Mouse (Mus musculus): ENCODE measurements around the gene Pgs1. TPM values are rescaled to one million over a fixed set of nuclear protein-coding genes. Genes with fewer than 3 reads are reported as not detected.
A peak's percentile ranks its signal among the peaks of the same experiment; 100 is the strongest.

Gene Pgs1
- polyA plus RNA-seq, 1 experiment: 89.1 TPM

DNA sequence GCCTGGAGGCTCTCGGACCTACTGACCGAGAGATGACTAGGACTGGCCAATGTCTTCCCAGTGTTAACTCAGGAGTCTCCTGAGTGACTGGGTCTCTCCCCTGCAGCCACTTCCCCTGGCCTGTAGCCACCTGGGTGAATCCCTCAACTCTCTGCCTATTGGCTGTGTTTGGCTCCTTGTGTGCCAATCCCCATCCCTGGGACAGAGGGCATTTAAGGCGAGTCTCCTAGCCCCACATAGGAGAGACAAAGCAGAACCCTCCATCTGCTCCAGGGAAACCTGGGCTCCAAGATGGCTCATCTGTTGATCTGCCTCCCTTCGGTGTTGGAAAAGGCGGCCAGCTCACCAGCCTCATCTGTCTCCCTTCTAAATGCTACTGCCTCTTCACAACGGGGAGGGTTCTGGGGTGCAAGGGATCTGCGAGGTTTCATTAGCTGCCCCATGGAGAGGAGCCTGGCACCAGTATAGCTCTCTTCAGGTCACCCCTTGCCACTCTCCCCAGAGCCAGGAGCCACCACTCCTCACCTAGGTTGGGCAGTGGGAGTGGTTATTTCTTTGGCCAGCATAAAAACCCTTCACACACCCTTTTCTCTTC lies 19.5 kb upstream of the Pgs1 start:
- 91% methylated on average over 7 of the region's 7 CpGs for WGBS
- no peaks in the 10 kb centered on the region for H3K36me3 ChIP-seq (ENCODE audit: control insufficient read depth, insufficient read depth, low read length)
- H3K27me3 ChIP-seq (ENCODE audit: control insufficient read depth, insufficient read depth, low read length): no peaks in the 10 kb centered on the region
- TF ChIP-seq POLR2A (IDR thresholded peaks at IDR 0.05; ENCODE audit: control insufficient read depth, extremely low read depth, insufficient read depth, low read length, poor library complexity) (0 out of 2 replicates have a peak, but pooled peaks have one; percentile 25), CTCF (IDR thresholded peaks at IDR 0.05; ENCODE audit: borderline replicate concordance, control insufficient read depth, extremely low read depth, insufficient read depth, low read length, poor library complexity) (no peak)
- no peak overlapping the region for H3K4me3 ChIP-seq (ENCODE audit: control insufficient read depth, insufficient read depth, low read length)
- DNase-seq: no peak
- no peak overlapping the region for H3K27ac ChIP-seq (ENCODE audit: control insufficient read depth, insufficient read depth, low read length)
- peaks cover 75% of the 10 kb centered on the region for H3K4me1 ChIP-seq (replicated peaks; ENCODE audit: control insufficient read depth, insufficient read depth, low read length)

DNA sequence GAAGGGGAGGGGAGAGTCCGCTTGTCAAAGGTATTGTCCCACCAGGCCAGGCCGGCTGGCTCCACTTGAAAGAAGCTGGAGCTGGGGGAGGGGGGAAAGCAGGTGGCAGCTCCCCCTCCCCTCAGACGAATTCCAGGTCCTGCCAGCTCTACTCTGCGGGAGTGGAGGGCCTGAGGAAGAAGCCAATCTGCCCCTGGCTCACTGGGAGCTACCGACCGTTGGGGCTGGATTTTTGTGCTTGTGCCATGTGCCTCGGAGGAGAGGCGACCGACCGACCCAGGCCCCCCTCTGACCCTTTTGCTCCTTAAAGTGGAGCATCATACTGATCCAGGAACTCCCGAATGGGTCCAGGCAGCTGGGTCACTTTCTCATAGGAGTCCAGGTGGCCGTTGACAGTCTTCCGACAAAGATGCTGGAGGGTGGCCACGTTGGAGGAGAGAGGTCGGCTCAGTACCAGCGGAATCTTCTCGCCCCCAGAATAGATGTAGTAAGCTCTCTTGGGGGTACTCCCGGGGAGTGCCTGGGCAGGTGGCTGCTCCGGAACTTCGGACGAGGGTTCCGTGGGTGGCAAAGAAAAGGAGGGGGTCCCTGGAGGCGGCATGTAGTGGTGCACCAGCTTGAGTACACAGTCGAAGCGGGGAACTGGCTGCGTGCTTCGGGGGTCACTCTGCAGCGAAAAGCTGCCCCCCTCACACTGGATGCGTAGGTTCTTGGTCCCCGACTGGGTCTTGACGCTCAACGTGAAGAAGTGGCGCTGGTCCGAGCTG lies 18.7 kb upstream of the Pgs1 start:
- Histone ChIP-seq H3K27ac (ENCODE audit: control insufficient read depth, insufficient read depth, low read length) (no peak overlapping the region), H3K4me3 (ENCODE audit: control insufficient read depth, insufficient read depth, low read length) (peak overlapping the region; percentile 56), H3K27me3 (ENCODE audit: control insufficient read depth, insufficient read depth, low read length) (no peaks in the 10 kb centered on the region), H3K4me1 (replicated peaks; ENCODE audit: control insufficient read depth, insufficient read depth, low read length) (peaks cover 83% of the 10 kb centered on the region), H3K36me3 (ENCODE audit: control insufficient read depth, insufficient read depth, low read length) (no peaks in the 10 kb centered on the region)
- no peak for DNase-seq
- 79% methylated on average over 34 of the region's 34 CpGs for whole genome bisulfite sequencing
- no peak for TF ChIP-seq CTCF (IDR thresholded peaks at IDR 0.05; ENCODE audit: borderline replicate concordance, control insufficient read depth, extremely low read depth, insufficient read depth, low read length, poor library complexity)
- no peak for TF ChIP-seq POLR2A (IDR thresholded peaks at IDR 0.05; ENCODE audit: control insufficient read depth, extremely low read depth, insufficient read depth, low read length, poor library complexity)

DNA sequence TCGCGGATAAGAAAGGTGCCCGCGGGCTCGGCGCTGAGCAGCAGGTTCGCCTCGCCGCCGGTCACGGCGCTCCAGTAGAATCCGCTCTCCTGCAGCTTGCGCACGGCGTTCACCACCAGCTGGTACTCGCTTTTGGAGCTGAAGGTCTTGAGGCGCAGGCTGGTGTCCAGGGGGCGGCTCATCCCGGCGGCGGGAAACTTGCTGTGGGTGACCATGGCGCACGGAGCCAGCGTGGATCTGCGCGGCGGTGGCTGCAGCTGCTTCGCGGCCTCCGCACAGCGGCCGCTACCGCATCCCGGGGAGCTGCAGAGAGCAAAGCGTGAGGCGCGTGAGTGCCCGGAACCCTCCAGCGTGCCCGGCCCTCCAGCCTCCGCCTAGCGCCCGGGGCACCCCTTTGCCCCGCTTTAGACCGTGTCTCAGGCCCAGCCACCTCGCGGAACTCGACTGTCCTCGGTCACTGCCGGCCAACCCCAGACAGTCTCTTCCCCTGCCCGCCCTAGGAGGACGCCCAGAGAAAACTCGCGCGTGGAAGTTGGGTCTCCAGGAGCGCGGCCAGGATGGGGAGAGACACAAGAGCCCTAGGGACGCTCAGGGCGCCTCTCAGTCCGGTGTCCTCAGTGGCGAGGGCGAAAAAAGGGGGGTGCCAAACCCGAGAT lies 17.9 kb upstream of the Pgs1 start:
- no peaks in the 10 kb centered on the region for H3K36me3 ChIP-seq (ENCODE audit: control insufficient read depth, insufficient read depth, low read length)
- H3K27ac ChIP-seq (ENCODE audit: control insufficient read depth, insufficient read depth, low read length): no peak overlapping the region
- WGBS: 12% methylated on average over 64 of the region's 64 CpGs
- peak; percentile 45 for DNase-seq
- H3K4me1 ChIP-seq (replicated peaks; ENCODE audit: control insufficient read depth, insufficient read depth, low read length): peaks cover 82% of the 10 kb centered on the region
- no peak for TF ChIP-seq POLR2A (IDR thresholded peaks at IDR 0.05; ENCODE audit: control insufficient read depth, extremely low read depth, insufficient read depth, low read length, poor library complexity)
- TF ChIP-seq CTCF (IDR thresholded peaks at IDR 0.05; ENCODE audit: borderline replicate concordance, control insufficient read depth, extremely low read depth, insufficient read depth, low read length, poor library complexity): no peak
- H3K4me3 ChIP-seq (ENCODE audit: control insufficient read depth, insufficient read depth, low read length): peak overlapping the region; percentile 56
- H3K27me3 ChIP-seq (ENCODE audit: control insufficient read depth, insufficient read depth, low read length): no peaks in the 10 kb centered on the region

DNA sequence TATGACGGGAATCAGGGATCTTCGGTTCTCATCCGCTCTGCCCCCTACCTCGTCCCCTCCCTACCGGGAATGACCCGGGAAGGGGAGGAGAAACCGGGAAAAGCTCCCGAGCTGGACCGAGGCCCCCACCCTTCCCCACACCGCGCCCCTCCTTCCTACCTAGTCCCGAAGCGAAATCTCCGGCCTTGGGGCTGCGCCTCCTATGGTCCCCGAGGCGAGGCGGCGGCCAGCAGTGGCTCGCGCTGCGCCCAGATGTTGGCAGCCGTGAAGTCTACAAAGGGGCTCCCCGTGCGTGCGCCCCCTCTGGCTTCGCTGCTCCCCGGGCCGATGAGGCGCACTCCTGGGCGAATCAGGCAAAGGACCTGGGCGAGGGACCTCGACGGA lies 17.4 kb upstream of the Pgs1 start:
- TF ChIP-seq POLR2A (IDR thresholded peaks at IDR 0.05; ENCODE audit: control insufficient read depth, extremely low read depth, insufficient read depth, low read length, poor library complexity): no peak
- TF ChIP-seq CTCF (IDR thresholded peaks at IDR 0.05; ENCODE audit: borderline replicate concordance, control insufficient read depth, extremely low read depth, insufficient read depth, low read length, poor library complexity): peak; percentile 64; the same call in 1 of the 2 replicates
- Histone ChIP-seq H3K4me1 (replicated peaks; ENCODE audit: control insufficient read depth, insufficient read depth, low read length) (peaks cover 79% of the 10 kb centered on the region), H3K4me3 (ENCODE audit: control insufficient read depth, insufficient read depth, low read length) (peak overlapping the region; percentile 56), H3K36me3 (ENCODE audit: control insufficient read depth, insufficient read depth, low read length) (no peaks in the 10 kb centered on the region), H3K27ac (ENCODE audit: control insufficient read depth, insufficient read depth, low read length) (no peak overlapping the region), H3K27me3 (ENCODE audit: control insufficient read depth, insufficient read depth, low read length) (no peaks in the 10 kb centered on the region)
- peak; percentile 73 for DNase-seq
- WGBS: 1% methylated on average over 34 of the region's 34 CpGs

DNA sequence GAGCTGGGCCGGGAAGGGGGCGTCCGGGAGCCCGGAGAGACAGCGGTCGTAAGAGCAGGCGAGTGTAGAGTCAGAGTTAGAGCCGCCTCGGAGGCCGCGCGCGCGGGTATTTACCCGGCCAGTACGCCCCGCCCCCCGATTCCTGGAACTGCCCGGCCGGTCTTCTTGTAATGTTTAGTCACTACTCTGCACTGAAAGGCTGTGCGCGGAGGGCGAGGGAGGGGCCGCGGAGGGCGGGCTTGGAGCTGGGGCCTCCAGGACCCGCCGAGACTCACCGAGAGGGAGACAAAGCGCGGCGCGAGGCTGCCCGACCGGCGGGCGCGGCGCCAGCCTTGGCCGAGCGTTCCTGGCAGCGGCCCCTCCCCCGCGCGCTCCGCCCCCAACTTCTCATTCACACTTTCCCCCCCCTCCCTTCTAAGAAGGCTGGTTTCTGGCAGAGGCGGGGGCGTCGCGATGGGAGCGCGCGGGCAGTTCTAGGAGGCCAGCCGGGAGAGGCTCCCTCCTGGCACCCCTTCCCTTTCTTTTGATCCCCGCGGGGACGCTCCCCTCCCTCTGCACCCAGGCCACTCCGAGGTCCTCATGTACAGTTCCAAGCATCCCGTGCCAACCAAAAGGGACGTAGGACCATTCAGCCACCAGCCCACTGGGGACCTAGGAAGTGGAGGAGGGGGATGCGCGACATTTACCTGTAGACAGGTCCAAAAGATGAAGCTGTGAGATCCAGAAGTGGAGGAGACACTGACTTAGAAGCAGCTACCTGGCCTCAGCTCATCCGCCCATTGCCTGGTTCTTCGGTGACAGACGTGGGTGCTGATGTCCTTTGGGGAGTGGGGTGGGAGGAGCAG lies 16.8 kb upstream of the Pgs1 start:
- WGBS: 1% methylated on average over 65 of the region's 65 CpGs
- TF ChIP-seq POLR2A (IDR thresholded peaks at IDR 0.05; ENCODE audit: control insufficient read depth, extremely low read depth, insufficient read depth, low read length, poor library complexity) (no peak; the same call in 1 of the 2 replicates), CTCF (IDR thresholded peaks at IDR 0.05; ENCODE audit: borderline replicate concordance, control insufficient read depth, extremely low read depth, insufficient read depth, low read length, poor library complexity) (no peak)
- H3K4me1 ChIP-seq (replicated peaks; ENCODE audit: control insufficient read depth, insufficient read depth, low read length): peaks cover 79% of the 10 kb centered on the region

More for the DNA sequence above, 16.8 kb upstream of the Pgs1 start:
- Histone ChIP-seq H3K27me3 (ENCODE audit: control insufficient read depth, insufficient read depth, low read length) (no peaks in the 10 kb centered on the region), H3K36me3 (ENCODE audit: control insufficient read depth, insufficient read depth, low read length) (no peaks in the 10 kb centered on the region), H3K4me3 (ENCODE audit: control insufficient read depth, insufficient read depth, low read length) (peak overlapping the region; percentile 56), H3K27ac (ENCODE audit: control insufficient read depth, insufficient read depth, low read length) (0 out of 2 replicates have a peak overlapping the region, but pooled peaks have one; percentile 10)
- peak; percentile 79 for DNase-seq

All from thymus, adult 2 months (tissue).